Mouse (Mus musculus) urinary bladder, postnatal 10 days (tissue): ENCODE measurements around the gene Mmd.

ENCODE experiments used
- DNase-seq: peaks from one replicate; pipeline ENCODE4 v3.0.0; 2022; ENCODE audit warnings: low spot score

Mmd gene

DNA sequence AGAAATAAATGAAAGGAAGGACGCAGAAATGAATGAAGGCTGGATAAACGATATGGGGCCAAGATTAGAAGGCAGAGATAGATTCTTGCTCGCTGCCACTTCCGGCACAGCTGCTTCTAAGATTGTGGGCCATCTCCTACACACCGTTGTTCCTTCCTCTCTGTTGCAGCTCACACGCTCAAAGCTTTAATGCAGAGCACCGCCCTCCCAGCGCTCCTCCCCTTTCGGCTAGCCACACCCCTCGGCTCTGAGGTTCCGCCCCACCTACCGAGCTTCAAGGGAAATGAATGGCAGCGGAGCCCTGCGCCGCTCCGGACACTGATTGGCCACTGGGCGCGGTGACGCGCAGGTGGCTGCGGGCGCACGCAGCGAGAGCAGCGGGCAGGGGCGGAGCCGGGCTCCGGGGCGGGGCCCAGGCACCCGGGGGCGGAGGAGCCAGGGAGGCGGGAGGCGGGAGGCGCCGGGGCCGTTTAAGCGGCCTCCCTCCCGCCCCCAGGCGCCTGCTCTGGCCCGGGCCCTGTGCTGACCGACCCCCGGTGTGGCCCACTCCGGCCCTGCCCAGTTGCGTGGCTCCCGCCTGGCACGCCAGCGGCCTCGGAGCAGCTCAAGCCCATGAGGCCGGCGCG lies at the start of gene Mmd:
TSS of gene Mmd (plus strand) at position 432 of the 626 bp plus-strand sequence.
- peak; percentile 86 for DNase-seq

DNA sequence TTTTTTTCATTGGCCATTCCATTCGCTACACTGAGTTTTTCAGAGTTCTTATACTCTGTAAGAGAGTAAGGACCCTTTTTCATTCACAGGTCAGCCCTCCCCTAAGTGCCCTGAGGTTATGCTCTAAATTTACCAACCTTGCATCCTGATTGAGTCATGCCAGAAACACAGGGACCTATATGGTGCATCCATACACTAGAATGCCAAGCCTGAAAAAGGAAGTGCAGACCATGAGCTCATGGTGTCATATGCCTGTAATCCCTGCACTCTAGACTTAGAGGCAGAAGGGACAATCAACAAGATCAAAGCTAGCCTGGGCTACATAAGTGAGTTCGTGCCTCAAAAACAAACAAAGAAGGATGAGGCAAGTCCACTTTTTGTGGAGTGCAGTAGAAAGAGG lies 48.4 kb upstream of the Mmd start:
- DNase-seq, result no peak

DNA sequence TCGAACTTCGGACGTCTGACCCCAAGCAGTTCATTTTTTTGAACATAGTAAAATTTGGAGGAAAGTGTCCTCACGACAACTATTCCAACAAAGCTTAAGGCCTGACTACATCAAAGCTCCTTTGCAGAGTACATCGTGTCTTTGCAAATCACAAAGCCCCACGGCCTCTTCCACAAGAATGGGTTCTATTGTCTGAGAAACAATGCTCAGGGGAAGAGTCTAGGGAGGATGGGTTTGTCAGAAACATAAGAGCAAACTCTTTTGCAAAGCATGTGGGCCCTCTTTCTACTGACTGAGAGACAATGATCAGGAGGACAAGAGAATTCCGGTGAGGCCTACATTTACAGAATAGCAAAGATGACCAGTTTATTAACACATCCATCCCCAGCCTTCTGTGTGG lies 35.0 kb upstream of the Mmd start:
- DNase-seq, result no peak

DNA sequence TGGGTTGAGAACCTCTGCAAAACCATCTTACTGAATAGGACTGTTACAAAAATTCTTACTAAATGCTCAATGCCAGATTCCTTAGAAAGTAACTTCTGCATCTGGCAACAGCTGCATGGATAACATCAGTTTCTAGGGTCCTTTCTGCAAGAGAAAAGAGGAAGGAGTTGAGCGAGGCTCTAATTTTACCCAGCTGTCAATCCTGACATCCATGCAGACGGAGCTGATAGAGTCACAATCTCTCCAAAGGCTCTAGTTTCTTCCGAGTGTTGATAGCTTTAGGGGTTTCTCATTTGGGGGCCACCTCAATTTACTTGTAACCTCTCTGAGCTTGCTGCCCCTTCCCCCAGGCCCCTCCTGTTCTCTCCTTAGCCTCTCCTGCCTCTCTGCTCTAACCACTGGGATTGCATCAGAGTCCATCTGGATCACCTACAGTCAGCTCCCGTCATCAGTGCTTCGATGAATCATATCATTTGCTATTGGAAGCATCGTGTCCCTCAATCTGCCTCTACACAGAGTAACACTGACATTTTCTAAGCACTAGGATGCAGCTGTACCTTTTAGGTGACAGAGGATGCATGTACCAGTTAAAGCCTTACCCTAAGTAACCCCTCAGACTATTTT lies 29.1 kb upstream of the Mmd start:
- DNase-seq, result no peak

DNA sequence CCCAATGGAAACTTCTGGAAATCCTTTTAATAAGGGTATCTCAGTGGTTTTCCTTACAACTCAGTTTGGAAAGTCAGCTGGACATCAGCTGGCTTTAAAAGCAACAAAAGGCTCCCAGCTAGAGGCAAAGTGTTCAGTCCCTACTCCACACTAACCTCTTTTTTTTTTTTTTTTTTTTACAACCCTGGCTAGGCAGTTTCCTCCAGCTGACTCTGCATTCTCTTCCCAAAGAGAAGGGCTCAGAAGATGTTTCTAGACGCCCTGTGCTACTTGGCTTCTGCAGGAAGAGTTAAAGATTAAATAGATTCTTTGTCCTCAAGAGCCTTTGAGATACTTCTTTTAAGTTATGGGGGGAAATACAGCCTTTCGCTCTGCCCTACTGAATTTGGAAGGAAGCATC lies 28.5 kb upstream of the Mmd start:
- DNase-seq, result no peak

DNA sequence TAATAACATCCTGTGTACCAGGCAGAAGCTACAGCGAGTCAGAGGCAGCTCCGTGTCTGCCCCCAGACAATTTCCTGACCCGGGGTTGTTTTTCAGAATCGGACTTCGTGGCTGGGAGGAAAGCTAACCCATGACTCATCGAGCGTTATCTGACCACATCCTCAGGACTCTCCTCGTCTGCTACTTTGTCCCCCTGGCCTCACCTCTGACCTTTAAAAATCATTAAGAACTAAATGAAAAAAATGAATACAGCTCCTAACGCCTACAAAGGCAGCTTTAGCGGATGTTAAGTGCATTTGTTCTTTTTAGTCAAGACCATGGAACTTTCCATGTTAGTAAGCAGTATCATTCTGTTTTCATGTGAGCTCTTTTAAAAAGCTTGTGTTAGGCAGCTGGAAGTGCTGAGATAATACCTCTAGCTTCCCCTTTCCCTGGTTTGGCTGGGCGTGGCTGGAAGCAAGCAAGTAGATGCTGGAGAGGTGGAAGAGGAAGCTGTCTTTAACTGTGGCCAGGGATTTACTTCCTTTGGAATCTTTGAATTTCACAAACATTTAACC lies 24.3 kb upstream of the Mmd start:
- no peak for DNase-seq

DNA sequence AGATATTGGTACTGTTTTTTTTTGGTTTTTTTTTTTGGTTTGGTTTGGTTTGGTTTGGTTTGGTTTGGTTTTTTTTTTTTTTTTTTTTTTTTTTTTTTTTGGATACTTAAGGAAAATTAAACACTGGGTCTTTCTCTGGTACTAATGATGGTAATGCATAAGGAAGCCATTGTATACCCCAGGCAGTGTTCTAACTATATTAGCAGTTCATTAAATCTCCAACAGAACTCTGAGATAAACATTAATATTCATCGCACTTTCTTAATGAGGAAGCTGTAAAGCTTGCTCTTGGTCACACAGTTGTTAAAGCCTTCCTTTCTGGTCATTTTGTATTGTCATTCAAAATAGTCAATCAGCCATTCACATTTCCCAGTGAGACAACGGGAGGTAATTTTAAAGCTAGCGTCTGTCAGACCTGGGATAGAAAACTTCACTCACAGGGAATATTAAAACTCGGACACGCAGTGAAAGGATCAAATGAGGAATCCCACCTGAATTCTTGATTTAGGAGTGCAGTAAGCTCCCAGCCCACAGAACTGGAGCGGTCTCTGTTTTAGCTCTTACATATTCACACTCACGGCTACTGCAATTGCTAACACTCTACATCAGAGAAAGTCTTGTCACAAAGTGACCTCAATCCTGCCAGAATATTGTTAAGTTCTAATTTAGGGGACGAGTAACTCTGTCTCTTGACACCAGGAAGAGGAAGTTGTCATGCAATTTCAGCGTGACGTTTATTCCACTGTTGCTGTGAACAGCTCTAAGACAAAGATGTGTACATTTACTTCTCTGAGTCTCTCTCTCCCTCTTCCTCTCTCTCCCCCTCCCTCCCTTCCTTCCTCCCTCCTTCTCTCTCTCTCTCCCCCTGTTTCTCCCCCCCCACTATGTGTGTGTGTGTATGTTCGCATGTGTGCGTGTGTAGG lies 22.0 kb upstream of the Mmd start:
- no peak for DNase-seq

DNA sequence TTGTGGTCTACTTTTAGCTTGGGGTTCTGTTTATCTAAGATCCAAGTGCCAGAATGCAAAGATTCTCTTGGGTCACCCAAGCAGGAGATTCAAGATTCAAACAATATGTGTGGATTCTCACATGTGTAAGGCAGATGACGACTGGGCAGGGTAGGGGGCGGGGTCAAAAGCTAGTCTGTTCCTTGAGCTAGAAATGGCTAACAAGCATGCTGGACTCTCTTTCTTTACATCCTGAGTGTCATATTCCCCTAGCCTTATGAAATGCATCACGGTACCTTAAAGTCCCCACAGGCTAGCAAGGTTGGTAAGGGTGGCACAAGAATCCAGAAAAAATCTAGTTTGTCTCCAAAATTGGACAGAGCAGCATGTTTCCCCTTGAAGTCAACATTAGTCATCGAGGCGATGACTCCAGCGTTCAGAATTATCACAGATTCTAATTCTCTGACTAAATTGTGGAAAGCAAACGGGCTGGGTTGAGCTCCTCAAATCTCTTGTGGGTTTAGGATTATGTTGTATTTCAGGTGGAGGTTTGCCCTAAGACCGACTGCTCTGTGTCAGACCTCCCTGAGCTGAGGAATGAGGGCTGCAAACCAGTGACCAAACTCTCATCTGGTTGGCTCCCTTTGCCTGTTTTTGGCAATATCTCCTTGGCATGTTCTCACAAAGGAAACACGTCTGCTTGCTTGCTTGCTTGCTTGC lies 20.9 kb upstream of the Mmd start:
- DNase-seq, result no peak

DNA sequence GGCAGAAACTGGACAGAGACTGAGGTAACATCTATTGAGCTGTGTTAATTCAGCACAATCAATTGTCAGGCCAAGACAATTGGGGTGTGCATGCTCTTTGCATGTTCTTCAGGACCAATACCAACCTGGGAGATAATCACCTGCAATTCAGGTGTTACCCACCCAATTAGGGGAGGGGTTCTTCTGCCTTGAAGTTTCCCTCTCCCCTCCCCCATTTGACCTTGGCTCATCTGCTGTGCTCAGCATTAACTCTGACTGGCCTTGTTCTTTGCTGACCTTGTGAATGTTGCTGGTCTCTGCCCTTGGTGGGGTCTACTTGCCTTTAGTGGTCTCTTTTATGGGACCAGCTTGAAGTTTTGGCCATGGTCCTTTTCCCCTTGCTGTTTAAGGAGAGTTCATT lies 19.5 kb upstream of the Mmd start:
- DNase-seq, result no peak

DNA sequence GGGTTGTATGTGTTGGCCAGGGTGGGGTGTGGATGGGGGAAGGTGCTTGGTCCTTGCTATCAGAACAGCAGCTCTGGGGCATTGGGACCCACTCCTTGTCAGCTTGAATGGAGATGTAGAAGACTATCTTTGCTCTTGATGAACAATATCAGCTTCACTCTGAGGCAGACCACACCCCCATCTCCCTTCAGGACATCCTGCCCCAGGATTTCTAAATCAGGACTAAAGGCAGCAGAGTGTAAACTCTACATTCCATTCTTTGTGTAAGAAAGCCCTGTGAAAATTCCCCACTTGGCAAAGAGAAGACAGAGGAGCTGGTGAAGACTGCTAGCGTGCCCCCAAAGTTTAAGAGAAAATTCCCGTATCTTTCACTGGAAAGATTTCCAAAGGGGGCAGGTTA lies 18.6 kb upstream of the Mmd start:
- no peak for DNase-seq

DNA sequence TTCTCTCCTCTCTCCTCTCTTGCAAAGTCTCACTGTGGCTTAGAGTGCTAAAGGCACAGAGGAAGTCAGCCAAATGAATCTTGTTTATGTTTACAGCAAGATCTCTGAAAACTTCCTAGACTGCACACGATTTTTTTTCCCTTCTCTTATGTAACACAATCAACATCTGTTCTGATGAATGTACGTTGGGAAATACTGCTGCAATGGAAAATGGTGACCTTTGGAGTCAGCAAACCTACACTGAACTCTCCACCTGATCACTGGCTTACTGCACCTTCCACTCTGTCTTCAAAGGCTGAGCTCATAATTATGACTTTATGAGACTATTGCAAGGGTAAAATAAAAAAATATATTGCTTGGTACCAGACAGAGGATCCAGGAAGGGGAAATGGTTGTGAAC lies 17.6 kb upstream of the Mmd start:
- DNase-seq, result no peak

DNA sequence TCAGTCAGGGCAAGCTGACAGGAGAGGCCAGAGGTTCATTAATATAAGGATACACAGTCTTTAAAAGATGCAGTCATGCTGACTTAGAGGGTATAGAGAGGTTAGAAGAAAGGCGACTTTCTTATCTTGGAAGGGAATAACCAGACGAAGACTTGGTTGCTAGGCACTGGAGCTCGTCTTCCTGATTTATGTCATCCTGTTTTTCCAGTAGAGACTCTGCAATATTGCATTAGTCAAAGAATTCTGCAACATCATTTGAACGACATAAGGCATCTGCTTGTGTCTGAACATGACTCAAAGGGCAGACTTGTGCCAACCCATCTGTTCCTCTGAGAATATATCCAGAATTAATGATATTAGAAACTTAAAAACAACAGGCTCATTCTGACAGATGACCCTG lies 16.6 kb upstream of the Mmd start:
- no peak for DNase-seq

DNA sequence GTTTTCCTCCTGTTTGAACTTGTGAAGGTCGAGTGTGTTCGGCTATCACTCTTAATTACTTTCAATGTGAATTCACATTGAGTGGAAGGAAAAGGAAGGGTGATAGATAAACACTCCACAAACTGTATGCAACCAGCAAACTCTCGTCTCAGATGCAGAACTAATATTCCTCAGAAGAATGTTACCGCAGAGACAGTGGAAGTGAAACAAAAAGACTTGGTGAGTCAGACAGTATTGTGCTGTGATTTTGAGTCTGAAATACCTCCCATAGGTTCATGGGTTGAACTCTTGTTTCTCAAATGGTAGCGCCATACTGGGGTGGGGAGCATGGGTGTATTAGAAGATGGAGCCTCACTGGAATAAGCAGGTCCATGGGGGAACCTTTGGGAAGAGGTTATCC lies 14.0 kb upstream of the Mmd start:
- DNase-seq, result no peak

DNA sequence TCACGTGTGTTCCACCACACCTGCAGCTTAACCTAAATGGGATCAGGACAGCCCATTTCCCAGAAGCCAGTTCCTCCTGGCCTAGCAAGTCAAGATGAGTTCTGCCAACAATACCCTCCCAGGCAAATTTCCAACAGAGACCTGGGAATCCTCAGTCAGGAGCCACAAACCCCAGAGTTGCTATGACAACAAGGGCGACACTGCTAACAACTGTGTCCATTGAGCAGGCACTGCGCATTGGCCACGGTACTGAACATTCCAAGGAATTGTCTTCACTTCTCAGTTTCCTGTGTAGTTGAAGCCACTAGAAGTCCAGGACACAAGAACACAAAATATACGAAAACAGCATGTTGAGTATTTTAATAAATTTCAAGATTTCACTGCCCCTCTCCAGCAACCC lies 11.6 kb upstream of the Mmd start:
- no peak for DNase-seq

DNA sequence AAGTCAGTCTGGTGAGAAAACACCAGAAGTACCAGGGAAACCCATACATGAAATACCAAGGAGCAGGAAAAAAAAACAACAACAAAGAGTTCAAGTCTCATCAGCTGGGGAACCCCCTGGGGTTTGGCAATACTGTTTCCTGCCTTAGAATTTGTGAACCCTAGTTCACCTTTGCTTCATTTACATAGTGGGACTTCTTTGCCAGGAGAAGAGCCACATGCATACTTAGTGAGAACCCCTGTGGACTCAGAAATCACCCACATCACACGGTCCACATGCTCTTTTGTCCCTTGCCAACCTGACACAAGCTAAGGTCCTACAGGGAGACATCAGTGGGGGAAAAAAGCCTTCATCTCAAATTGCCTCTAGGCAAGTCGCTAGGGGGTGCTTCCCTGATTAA lies 10.6 kb upstream of the Mmd start:
- DNase-seq, result no peak

DNA sequence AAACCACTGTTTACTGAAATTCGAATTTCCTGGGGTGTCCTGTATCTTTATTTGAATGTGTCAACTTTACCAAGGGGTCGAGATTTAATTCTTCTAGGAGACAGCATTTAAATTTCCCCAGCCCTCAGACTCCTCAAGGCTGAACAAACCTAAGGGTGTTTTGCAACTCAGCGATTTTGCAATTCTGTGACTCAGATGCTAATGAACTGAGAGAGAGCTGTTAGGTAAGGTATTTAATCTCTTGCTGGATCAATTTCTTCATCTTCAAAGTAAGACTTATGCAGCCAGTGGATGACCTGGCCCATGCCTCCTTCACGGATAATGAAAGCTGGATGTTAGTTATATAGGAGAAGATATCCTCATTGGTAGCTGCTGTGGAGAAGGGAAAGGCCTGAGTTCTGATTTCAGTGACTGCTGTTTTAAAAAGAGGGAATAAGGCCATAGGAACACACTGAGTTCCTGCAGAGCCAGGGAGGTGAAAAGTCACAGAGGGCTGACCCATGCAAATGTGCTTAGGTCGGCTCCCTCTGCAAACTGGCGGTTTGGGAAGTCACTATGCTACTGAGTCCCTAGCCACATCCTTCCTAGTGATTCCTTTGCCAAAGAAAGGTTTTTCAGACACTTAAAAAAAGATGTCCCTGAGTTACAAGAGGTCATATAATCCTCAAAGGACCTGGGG lies 8.5 kb upstream of the Mmd start:
- no peak for DNase-seq

DNA sequence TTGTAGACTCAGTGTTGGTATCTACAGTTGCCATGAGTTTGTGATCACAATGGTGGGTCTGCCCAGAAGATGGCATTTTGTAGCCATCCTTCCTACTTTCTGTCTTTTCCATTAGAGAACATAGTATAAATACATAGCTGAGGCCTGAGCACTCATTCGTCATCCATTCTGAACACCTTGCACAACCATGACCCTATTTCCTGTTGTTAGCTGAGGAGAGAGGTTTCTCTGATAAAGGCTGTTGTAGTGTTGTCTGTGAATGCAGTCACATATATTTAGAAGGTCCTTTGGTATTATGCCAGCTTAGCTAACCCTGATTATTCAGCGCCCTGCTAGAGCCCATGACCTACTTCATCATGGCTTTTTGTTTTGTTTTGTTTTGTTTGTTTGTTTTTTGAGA lies 7.4 kb upstream of the Mmd start:
- no peak for DNase-seq

DNA sequence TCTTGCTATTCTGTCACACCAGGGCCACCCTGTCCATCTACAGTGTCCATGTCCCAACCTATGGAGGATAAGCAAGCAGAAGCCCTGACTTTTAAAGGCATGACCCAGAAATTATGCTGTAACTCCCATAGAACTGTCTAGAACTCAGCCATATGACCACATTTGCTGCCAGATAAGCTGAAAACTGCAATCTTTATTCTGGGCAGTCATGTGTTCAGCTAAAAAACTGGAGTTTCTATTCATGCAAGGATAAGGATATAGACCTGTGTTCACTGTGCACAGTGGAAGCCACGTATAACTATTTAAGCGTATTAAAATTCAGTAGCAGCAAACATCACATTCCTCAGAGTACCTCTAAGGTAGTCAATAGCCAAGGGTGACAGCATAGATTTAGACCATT lies 6.0 kb upstream of the Mmd start:
- DNase-seq, result no peak

DNA sequence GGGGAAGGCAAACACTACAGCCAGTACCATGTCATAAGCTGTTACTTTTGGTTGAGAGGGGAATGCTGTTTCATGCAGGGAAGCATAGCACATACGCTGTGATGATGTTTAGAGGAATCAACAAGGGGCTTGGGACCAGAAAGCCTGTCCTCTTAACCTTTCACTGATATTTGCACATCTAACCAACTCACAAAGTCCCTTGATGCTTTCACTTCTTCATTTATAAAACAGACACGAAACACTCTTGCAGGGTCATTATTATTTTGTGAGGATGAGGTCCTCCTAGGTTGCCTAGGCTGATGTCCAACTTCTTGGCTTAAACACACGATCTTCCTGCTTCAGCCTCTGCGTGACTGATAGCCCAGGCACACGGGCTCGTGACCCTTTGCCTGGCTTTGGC lies 3.6 kb upstream of the Mmd start:
- DNase-seq, result no peak

DNA sequence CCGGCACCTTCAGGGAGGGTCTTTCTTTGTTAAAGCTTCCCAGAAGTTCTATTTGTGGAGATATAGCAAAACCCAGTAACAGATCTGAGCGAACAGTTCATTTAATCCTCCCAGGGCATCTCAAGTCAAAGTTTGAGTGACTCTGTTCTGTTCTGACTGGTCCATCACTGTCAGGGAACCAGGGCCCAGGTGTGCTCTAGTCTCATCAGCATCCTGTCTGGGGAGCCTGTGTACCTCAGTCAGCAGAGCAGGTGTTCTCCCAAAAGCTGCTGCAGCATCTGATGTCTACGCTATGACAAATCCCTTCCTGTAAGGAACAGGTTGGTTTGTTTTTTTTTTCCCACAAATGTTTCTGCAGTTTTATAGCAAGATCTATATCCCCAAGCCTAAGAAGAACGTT lies 2.6 kb upstream of the Mmd start:
- no peak for DNase-seq

DNA sequence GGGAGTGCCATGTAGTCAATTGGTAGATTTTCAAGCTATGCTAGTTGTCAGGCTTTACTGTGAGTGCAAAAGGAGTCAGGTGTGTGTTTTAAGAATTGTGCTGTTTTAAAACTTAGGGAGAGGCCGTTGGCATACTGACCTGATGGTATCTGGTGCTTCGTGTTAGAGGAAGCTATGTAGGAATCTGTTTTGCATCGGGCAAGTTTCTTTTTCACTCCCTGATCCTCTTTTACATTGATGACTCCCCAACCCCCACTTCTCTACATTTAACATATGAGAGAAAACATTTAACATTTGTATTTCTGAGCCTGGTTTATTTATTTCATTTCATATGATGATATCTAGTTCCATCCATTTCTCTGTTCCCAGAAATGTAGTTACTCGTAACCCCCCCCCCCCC lies 1.5 kb upstream of the Mmd start:
- DNase-seq, result no peak

DNA sequence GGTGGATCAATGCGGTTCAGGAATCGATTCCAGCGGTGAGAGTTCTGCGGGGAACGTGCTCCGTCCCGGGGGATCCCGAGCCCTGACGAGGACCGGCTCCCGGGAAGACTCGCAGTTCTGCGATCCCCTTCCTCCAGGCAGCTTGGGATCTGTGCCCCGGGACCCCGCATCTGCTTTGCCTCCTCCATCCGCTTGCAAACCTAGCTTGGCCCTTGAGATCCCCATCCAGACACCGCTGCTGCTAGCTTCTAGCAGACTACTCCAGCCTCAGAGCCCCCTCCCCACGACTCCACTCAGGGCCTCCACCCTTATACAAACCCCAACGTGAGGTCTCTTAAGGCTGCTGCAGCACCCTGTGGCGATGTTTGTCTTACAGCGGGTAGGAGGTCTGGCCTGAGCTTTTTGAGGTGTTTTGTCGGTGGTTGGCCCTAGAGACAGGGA lies 465 bp downstream of the Mmd start:
- no peak for DNase-seq
